Mouse (Mus musculus) stomach, embryonic 14.5 days (tissue): Measurements from ENCODE around the gene Fam234b. TPM values are rescaled to one million over a fixed set of nuclear protein-coding genes. Genes with fewer than 3 reads are reported as not detected.

Experiments
- ATAC-seq: fragments of 200-750 bp; cut with Nextera tagmentation; 2 replicates; pipeline ENCODE4 v1.8.0; 2017; ENCODE audit warnings: low read depth, moderate TSS enrichment; ENCODE audit not compliant: insufficient number of reproducible peaks, insufficient read depth, low FRiP score
- H3K27ac ChIP-seq: fragments of 300-500 bp; sonication (generic); 2 replicates; pipeline ENCODE4 v1.5.1; 2014; ENCODE audit warnings: mild to moderate bottlenecking, low read length, moderate library complexity, mixed read lengths
- H3K27me3 ChIP-seq: fragments of 300-500 bp; sonication (generic); 2 replicates; pipeline ENCODE4 v1.6.1; 2014; ENCODE audit warnings: low read length, control low read depth, mixed read lengths; ENCODE audit not compliant: control insufficient read depth, insufficient read depth
- H3K36me3 ChIP-seq: fragments of 300-500 bp; sonication (generic); 2 replicates; pipeline ENCODE4 v1.6.1; 2014; ENCODE audit warnings: mild to moderate bottlenecking, control low read depth, low read length, moderate library complexity, mixed read lengths; ENCODE audit not compliant: control insufficient read depth, insufficient read depth
- H3K4me1 ChIP-seq: fragments of 300-500 bp; sonication (generic); 2 replicates; pipeline ENCODE4 v1.6.1; 2014; ENCODE audit warnings: low read length, control low read depth, mixed read lengths; ENCODE audit not compliant: control insufficient read depth, insufficient read depth
- H3K4me2 ChIP-seq: fragments of 300-500 bp; sonication (generic); replicated peaks from 2 replicates; pipeline ENCODE4 v1.6.1; 2014; ENCODE audit warnings: low read depth, low read length, control low read depth
- H3K4me3 ChIP-seq: fragments of 300-500 bp; sonication (generic); 2 replicates; pipeline ENCODE4 v1.5.1; 2014; ENCODE audit warnings: low read depth, low read length, control low read depth
- H3K9ac ChIP-seq: fragments of 300-500 bp; sonication (generic); replicated peaks from 2 replicates; pipeline ENCODE4 v1.6.1; 2014; ENCODE audit warnings: low read depth, mild to moderate bottlenecking, control low read depth, low read length, moderate library complexity, mixed read lengths
- H3K9me3 ChIP-seq: fragments of 300-500 bp; sonication (generic); 2 replicates; pipeline ENCODE4 v1.6.1; 2016; ENCODE audit warnings: low read depth, low read length, control low read depth; ENCODE audit not compliant: control insufficient read depth
- WGBS: fragments of 180-500 bp; shearing (Covaris S2); extraction: QIAGEN DNeasy Blood & Tissue Kit; methylation state at CpG from one replicate; pipeline ENCODE4 v1.1.7; 2014; 5-methylcytosine and 5-hydroxymethylcytosine counted together
- polyA plus RNA-seq: library from polyadenylated mRNA; unstranded; fragments of >200 nt; fragmentation: Nextera tagmentation; extraction: Ambion mirVana; gene quantifications from 2 replicates; pipeline ENCODE4 v1.2.1, GENCODE M21; 2014

Gene Fam234b
- polyA plus RNA-seq, 1 experiment from 2014 or later = 26.2 TPM

DNA sequence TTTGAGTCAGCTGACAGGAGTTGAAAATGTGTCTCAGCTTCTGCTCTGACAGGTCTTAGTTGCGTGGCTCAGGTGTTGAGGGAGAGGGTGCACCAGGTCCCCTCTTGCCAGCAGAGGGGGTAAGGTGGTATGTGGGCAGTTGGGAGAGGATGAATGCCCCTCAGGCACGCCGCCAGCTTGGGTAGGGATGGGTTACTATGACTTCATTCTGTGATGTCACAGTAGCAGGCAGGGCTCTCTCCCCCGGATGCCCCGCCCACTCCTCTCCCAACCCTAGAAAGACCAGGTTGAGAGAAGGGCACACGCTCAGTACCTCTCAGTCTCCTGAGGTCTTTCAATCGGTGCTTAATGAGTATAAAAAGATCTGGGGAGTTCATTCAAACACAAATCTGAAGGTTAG lies 56.4 kb downstream of the Fam234b start, which contains the start of gene Gsg1:
TSS of gene Gsg1 (minus strand) at position 199 of the 400 bp plus-strand sequence.
- no peak for ATAC-seq
- H3K27ac ChIP-seq = no peak within 1 kb of the TSS

GRCm38 (mm10) chr6:135260435-135260834 lies 62.7 kb downstream of the Fam234b start:
- Histone ChIP-seq H3K4me2 (no peak overlapping the region), H3K4me3 (no peak overlapping the region), H3K27me3 (no peaks in the 10 kb centered on the region), H3K27ac (no peak overlapping the region), H3K4me1 (no peaks in the 10 kb centered on the region), H3K36me3 (no peaks in the 10 kb centered on the region), H3K9me3 (peaks cover 3% of the 10 kb centered on the region; the same call in 1 of the 2 replicates), H3K9ac (no peak overlapping the region)
- ATAC-seq = no peak
- 89% methylated on average over 6 of the region's 6 CpGs for WGBS

More for the DNA sequence above, 56.4 kb downstream of the Fam234b start, which contains the start of gene Gsg1:
- H3K27me3 ChIP-seq = no peaks in the 10 kb centered on the region
- H3K9ac ChIP-seq = no peak within 1 kb of the TSS
- peaks cover 22% of the 10 kb centered on the region for H3K4me1 ChIP-seq
- peaks cover 3% of the 10 kb centered on the region; the same call in 1 of the 2 replicates for H3K9me3 ChIP-seq
- no peak within 1 kb of the TSS for H3K4me2 ChIP-seq
- 79% methylated on average over 7 of the region's 7 CpGs for WGBS
- no peaks in the 10 kb centered on the region for H3K36me3 ChIP-seq
- no peak within 1 kb of the TSS for H3K4me3 ChIP-seq

DNA sequence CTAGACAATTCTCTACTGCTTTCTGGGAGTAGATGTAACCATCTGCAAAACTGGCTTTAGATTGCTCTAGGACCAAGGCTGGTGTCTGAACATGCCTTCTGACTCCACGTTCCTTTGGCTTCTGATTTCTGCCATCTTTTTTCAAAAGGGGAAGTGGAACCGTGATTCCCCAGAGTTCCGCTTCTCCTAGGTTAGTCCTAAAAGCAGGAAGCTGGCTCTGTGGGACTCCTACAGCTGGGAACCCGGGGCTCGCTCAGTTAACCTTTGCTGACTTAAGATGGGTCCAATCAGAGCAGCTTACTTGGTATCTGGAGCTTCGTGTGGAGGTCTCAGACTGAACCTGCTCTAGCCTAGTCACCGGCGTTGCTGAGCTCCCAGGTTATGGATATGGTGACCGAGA lies 63.3 kb downstream of the Fam234b start:
- WGBS = 88% methylated on average over 9 of the region's 9 CpGs
- H3K27ac ChIP-seq = no peak overlapping the region
- no peak for ATAC-seq

DNA sequence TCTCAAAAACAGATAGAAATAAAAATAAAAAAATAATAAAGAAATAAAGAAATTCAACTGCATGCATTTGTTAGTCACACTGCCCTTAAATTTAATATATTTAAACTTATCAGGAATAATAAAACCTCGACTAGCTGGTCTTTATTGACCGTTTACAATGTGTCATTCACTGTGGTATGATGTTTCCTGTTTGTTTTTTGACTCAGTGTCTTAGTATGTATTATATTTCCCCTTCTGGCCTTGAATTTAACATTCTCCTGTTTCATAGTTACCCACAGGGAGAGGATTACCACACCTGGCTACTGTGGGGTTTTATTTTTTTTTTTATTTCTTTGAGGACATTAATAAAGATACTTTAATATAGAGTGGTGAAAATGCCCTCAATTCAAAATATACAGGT lies 64.8 kb downstream of the Fam234b start:
- no peak for ATAC-seq
- H3K9me3 ChIP-seq = no peaks in the 10 kb centered on the region
- WGBS = 57% methylated on average over 2 of the region's 2 CpGs

More for the DNA sequence above, 63.3 kb downstream of the Fam234b start:
- Histone ChIP-seq H3K4me2 (no peak overlapping the region), H3K4me3 (no peak overlapping the region), H3K36me3 (no peaks in the 10 kb centered on the region), H3K9me3 (no peaks in the 10 kb centered on the region), H3K4me1 (no peaks in the 10 kb centered on the region), H3K27me3 (no peaks in the 10 kb centered on the region), H3K9ac (no peak overlapping the region)

GRCm38 (mm10) chr6:135264136-135264535 lies 66.4 kb downstream of the Fam234b start:
- 95% methylated on average over 6 of the region's 6 CpGs for WGBS
- Histone ChIP-seq H3K9ac (no peak overlapping the region), H3K36me3 (no peaks in the 10 kb centered on the region), H3K4me1 (no peaks in the 10 kb centered on the region), H3K9me3 (no peaks in the 10 kb centered on the region), H3K4me3 (no peak overlapping the region), H3K27me3 (no peaks in the 10 kb centered on the region), H3K4me2 (no peak overlapping the region), H3K27ac (no peak overlapping the region)
- no peak for ATAC-seq

More for the DNA sequence above, 64.8 kb downstream of the Fam234b start:
- no peak overlapping the region for H3K4me2 ChIP-seq
- no peak overlapping the region for H3K9ac ChIP-seq
- no peaks in the 10 kb centered on the region for H3K27me3 ChIP-seq
- H3K4me1 ChIP-seq = no peaks in the 10 kb centered on the region
- no peak overlapping the region for H3K4me3 ChIP-seq
- H3K27ac ChIP-seq = no peak overlapping the region
- no peaks in the 10 kb centered on the region for H3K36me3 ChIP-seq

- Histone ChIP-seq H3K4me2 (no peak overlapping the region), H3K4me3 (no peak overlapping the region), H3K9ac (no peak overlapping the region), H3K27ac (no peak overlapping the region), H3K27me3 (no peaks in the 10 kb centered on the region), H3K9me3 (no peaks in the 10 kb centered on the region), H3K36me3 (no peaks in the 10 kb centered on the region), H3K4me1 (no peaks in the 10 kb centered on the region)
- 100% methylated on average over 1 of the region's 1 CpGs for WGBS
- ATAC-seq = no peak
These were observed 68.3 kb downstream of the Fam234b start for GRCm38 (mm10) chr6:135266056-135266455.

DNA sequence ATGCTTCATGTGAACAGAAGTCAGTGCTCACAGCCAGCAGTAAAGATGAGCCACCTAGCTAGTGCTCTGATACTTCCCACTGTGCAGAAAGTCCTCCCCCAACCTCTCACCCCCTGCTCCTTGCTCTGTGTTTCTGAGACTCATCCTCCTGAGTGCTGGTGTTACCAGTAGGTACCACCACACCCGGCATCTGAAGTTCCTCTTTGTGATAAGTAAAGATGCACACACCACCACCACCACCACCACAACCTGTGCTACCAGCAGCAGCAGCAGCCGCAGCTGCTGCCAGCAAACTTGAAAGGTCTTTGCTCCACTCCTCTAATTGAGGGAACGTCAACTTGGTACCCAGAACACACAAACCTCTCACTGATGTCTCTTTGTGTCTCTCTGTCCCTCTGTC lies 69.4 kb downstream of the Fam234b start:
- Histone ChIP-seq H3K9ac (no peak overlapping the region), H3K36me3 (no peaks in the 10 kb centered on the region), H3K27me3 (no peaks in the 10 kb centered on the region), H3K27ac (no peak overlapping the region), H3K4me3 (no peak overlapping the region), H3K9me3 (no peaks in the 10 kb centered on the region), H3K4me2 (no peak overlapping the region), H3K4me1 (no peaks in the 10 kb centered on the region)
- whole genome bisulfite sequencing = 70% methylated on average over 3 of the region's 3 CpGs
- ATAC-seq = no peak

DNA sequence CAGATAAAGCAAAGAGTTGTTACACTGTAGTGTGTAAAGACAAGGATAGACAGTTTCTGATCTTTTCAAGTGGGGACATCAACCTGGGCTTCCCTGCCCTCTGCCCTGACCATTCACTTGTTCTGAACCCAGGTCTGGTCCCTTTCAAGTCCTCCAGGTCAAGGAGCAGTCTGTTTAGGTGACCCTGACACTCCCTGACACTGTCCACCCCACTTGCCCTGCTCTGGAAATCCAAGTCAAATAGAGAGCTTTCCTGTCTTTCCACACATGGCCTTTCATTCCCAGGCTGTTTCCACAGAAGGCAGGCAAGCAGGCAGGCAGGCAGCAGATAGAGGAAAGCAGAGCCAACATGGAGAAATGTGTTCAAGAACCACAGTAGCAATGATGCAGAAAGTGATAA lies 70.6 kb downstream of the Fam234b start:
- H3K27ac ChIP-seq = no peak overlapping the region
- no peak for ATAC-seq
- no peaks in the 10 kb centered on the region for H3K36me3 ChIP-seq
- no peaks in the 10 kb centered on the region for H3K27me3 ChIP-seq
- H3K9me3 ChIP-seq = no peaks in the 10 kb centered on the region
- H3K9ac ChIP-seq = no peak overlapping the region
- H3K4me2 ChIP-seq = no peak overlapping the region
- no peak overlapping the region for H3K4me3 ChIP-seq
- no peaks in the 10 kb centered on the region for H3K4me1 ChIP-seq

DNA sequence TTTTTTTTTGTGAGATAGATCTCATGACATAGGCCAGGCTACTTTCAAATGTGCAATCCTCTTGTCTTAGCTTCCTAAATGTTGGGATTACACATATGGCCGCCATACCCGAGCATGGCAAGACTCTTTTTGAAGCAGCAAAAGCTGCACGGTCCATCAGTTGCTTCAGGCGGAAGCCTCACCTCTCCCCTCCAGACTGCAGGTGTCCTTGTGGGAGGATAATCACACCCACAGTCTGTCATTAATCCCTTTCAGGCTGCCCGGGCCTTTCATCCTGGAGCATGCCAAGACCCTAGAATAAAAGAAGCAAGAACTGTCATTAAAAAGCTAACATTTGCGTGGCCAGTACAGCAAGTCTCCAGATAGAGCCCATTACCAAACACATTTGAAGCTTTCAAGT lies 71.8 kb downstream of the Fam234b start:
- no peak; the same call in 1 of the 2 replicates for ATAC-seq
- 58% methylated on average over 6 of the region's 6 CpGs for WGBS
- Histone ChIP-seq H3K9me3 (no peaks in the 10 kb centered on the region), H3K27me3 (no peaks in the 10 kb centered on the region), H3K4me2 (no peak overlapping the region), H3K27ac (no peak overlapping the region), H3K36me3 (no peaks in the 10 kb centered on the region), H3K4me3 (no peak overlapping the region), H3K4me1 (no peaks in the 10 kb centered on the region), H3K9ac (no peak overlapping the region)
